Mouse (Mus musculus): ENCODE data around the gene Pln. TPM values are rescaled to one million over a fixed set of nuclear protein-coding genes. Genes with fewer than 3 reads are reported as not detected.

Gene Pln
- 2.1 TPM in 2 replicates for polyA plus RNA-seq (2016; fragmentation: Nextera tagmentation; extraction: Ambion mirVana)

- H3K9ac ChIP-seq = no peak within 1 kb of the TSS
- H3K27ac ChIP-seq = no peak within 1 kb of the TSS
- no peaks in the 10 kb centered on the region for H3K9me3 ChIP-seq
- ATAC-seq (ENCODE audit: insufficient number of reproducible peaks, insufficient read depth, low FRiP score, low TSS enrichment) = no peak
- H3K4me2 ChIP-seq (replicated peaks) = no peak within 1 kb of the TSS
- H3K4me3 ChIP-seq = no peak within 1 kb of the TSS
- no peaks in the 10 kb centered on the region for H3K27me3 ChIP-seq
- 70% methylated on average over 6 of the region's 6 CpGs for WGBS
- no peaks in the 10 kb centered on the region for H3K4me1 ChIP-seq
- no peaks in the 10 kb centered on the region for H3K36me3 ChIP-seq
Measured at GRCm38 (mm10) chr10:53337162-53337923, at the start of gene Pln. Gene Pln (plus strand): TSS chr10:53337667.

GRCm38 (mm10) chr10:53305867-53306266, 31.6 kb upstream of the Pln start:
- Histone ChIP-seq H3K4me3 (no peak overlapping the region), H3K4me1 (no peaks in the 10 kb centered on the region), H3K36me3 (no peaks in the 10 kb centered on the region; the same call in 1 of the 2 replicates), H3K27ac (no peak overlapping the region), H3K4me2 (replicated peaks) (no peak overlapping the region), H3K9ac (no peak overlapping the region), H3K9me3 (no peaks in the 10 kb centered on the region), H3K27me3 (no peaks in the 10 kb centered on the region)
- ATAC-seq (ENCODE audit: insufficient number of reproducible peaks, insufficient read depth, low FRiP score, low TSS enrichment) = no peak
- 50% methylated on average over 3 of the region's 3 CpGs for WGBS

GRCm38 (mm10) chr10:53306674-53307073, 30.8 kb upstream of the Pln start:
- H3K9ac ChIP-seq = no peak overlapping the region
- H3K27me3 ChIP-seq = no peaks in the 10 kb centered on the region
- no peaks in the 10 kb centered on the region; the same call in 1 of the 2 replicates for H3K36me3 ChIP-seq
- H3K9me3 ChIP-seq = no peaks in the 10 kb centered on the region
- no peaks in the 10 kb centered on the region for H3K4me1 ChIP-seq
- no peak overlapping the region for H3K4me3 ChIP-seq
- H3K27ac ChIP-seq = no peak overlapping the region
- WGBS = 93% methylated on average over 3 of the region's 3 CpGs
- no peak for ATAC-seq (ENCODE audit: insufficient number of reproducible peaks, insufficient read depth, low FRiP score, low TSS enrichment)
- no peak overlapping the region for H3K4me2 ChIP-seq (replicated peaks)

- Histone ChIP-seq H3K36me3 (no peaks in the 10 kb centered on the region), H3K27me3 (no peaks in the 10 kb centered on the region), H3K4me3 (no peak overlapping the region), H3K9me3 (no peaks in the 10 kb centered on the region), H3K27ac (no peak overlapping the region), H3K4me1 (no peaks in the 10 kb centered on the region), H3K9ac (no peak overlapping the region), H3K4me2 (replicated peaks) (no peak overlapping the region)
- no peak for ATAC-seq (ENCODE audit: insufficient number of reproducible peaks, insufficient read depth, low FRiP score, low TSS enrichment)
Measured at GRCm38 (mm10) chr10:53323367-53323766, 14.1 kb upstream of the Pln start.

GRCm38 (mm10) chr10:53324663-53325062, 12.8 kb upstream of the Pln start:
- ATAC-seq (ENCODE audit: insufficient number of reproducible peaks, insufficient read depth, low FRiP score, low TSS enrichment) = no peak
- H3K36me3 ChIP-seq = no peaks in the 10 kb centered on the region
- H3K9me3 ChIP-seq = no peaks in the 10 kb centered on the region
- H3K27ac ChIP-seq = no peak overlapping the region
- no peak overlapping the region for H3K4me3 ChIP-seq
- H3K9ac ChIP-seq = no peak overlapping the region
- 52% methylated on average over 1 of the region's 1 CpGs for WGBS
- no peaks in the 10 kb centered on the region for H3K4me1 ChIP-seq
- no peak overlapping the region for H3K4me2 ChIP-seq (replicated peaks)
- H3K27me3 ChIP-seq = no peaks in the 10 kb centered on the region

- Histone ChIP-seq H3K27me3 (no peaks in the 10 kb centered on the region), H3K4me1 (no peaks in the 10 kb centered on the region), H3K4me2 (replicated peaks) (no peak overlapping the region), H3K9ac (no peak overlapping the region), H3K36me3 (no peaks in the 10 kb centered on the region), H3K27ac (no peak overlapping the region), H3K4me3 (no peak overlapping the region), H3K9me3 (no peaks in the 10 kb centered on the region)
- no peak for ATAC-seq (ENCODE audit: insufficient number of reproducible peaks, insufficient read depth, low FRiP score, low TSS enrichment)
Measured at GRCm38 (mm10) chr10:53326367-53326766, 11.1 kb upstream of the Pln start.

GRCm38 (mm10) chr10:53329257-53329656, 8.2 kb upstream of the Pln start:
- Histone ChIP-seq H3K27me3 (no peaks in the 10 kb centered on the region), H3K36me3 (no peaks in the 10 kb centered on the region), H3K4me3 (no peak overlapping the region), H3K4me2 (replicated peaks) (no peak overlapping the region), H3K9ac (no peak overlapping the region), H3K4me1 (no peaks in the 10 kb centered on the region), H3K27ac (no peak overlapping the region), H3K9me3 (no peaks in the 10 kb centered on the region)
- no peak for ATAC-seq (ENCODE audit: insufficient number of reproducible peaks, insufficient read depth, low FRiP score, low TSS enrichment)
- 86% methylated on average over 3 of the region's 3 CpGs for WGBS

GRCm38 (mm10) chr10:53332752-53333151, 4.7 kb upstream of the Pln start:
- no peaks in the 10 kb centered on the region for H3K36me3 ChIP-seq
- no peaks in the 10 kb centered on the region for H3K9me3 ChIP-seq
- no peak overlapping the region for H3K9ac ChIP-seq
- H3K27me3 ChIP-seq = no peaks in the 10 kb centered on the region
- WGBS = 78% methylated on average over 2 of the region's 2 CpGs
- no peak for ATAC-seq (ENCODE audit: insufficient number of reproducible peaks, insufficient read depth, low FRiP score, low TSS enrichment)
- H3K4me1 ChIP-seq = no peaks in the 10 kb centered on the region
- no peak overlapping the region for H3K27ac ChIP-seq
- no peak overlapping the region for H3K4me2 ChIP-seq (replicated peaks)
- no peak overlapping the region for H3K4me3 ChIP-seq

- H3K27ac ChIP-seq = no peak overlapping the region
- no peak overlapping the region for H3K4me2 ChIP-seq (replicated peaks)
- no peaks in the 10 kb centered on the region for H3K27me3 ChIP-seq
- no peak overlapping the region for H3K4me3 ChIP-seq
- 83% methylated on average over 2 of the region's 2 CpGs for WGBS
- H3K36me3 ChIP-seq = no peaks in the 10 kb centered on the region
- H3K9me3 ChIP-seq = no peaks in the 10 kb centered on the region
- no peaks in the 10 kb centered on the region for H3K4me1 ChIP-seq
- no peak overlapping the region for H3K9ac ChIP-seq
- ATAC-seq (ENCODE audit: insufficient number of reproducible peaks, insufficient read depth, low FRiP score, low TSS enrichment) = no peak
Measured at GRCm38 (mm10) chr10:53335266-53335665, 2.2 kb upstream of the Pln start.

- H3K27ac ChIP-seq = no peak overlapping the region
- 88% methylated on average over 3 of the region's 3 CpGs for WGBS
- H3K4me1 ChIP-seq = no peaks in the 10 kb centered on the region
- H3K9me3 ChIP-seq = no peaks in the 10 kb centered on the region
- no peaks in the 10 kb centered on the region for H3K36me3 ChIP-seq
- no peak overlapping the region for H3K4me3 ChIP-seq
- H3K9ac ChIP-seq = no peak overlapping the region
- H3K4me2 ChIP-seq (replicated peaks) = no peak overlapping the region
- ATAC-seq (ENCODE audit: insufficient number of reproducible peaks, insufficient read depth, low FRiP score, low TSS enrichment) = no peak
- no peaks in the 10 kb centered on the region for H3K27me3 ChIP-seq
Measured at GRCm38 (mm10) chr10:53335974-53336373, 1.5 kb upstream of the Pln start.

- no peaks in the 10 kb centered on the region for H3K9me3 ChIP-seq
- ATAC-seq (ENCODE audit: insufficient number of reproducible peaks, insufficient read depth, low FRiP score, low TSS enrichment) = no peak
Measured at GRCm38 (mm10) chr10:53339045-53339444, 1.6 kb downstream of the Pln start.

GRCm38 (mm10) chr10:53341288-53341965, 4.0 kb downstream of the Pln start:
- H3K4me3 ChIP-seq = no peak overlapping the region
- no peaks in the 10 kb centered on the region for H3K27me3 ChIP-seq
- H3K27ac ChIP-seq = no peak overlapping the region
- no peak overlapping the region for H3K4me2 ChIP-seq (replicated peaks)
- H3K9me3 ChIP-seq = no peaks in the 10 kb centered on the region
- no peak overlapping the region for H3K9ac ChIP-seq
- WGBS = 81% methylated on average over 7 of the region's 7 CpGs
- no peak for ATAC-seq (ENCODE audit: insufficient number of reproducible peaks, insufficient read depth, low FRiP score, low TSS enrichment)
- no peaks in the 10 kb centered on the region for H3K36me3 ChIP-seq
- no peaks in the 10 kb centered on the region for H3K4me1 ChIP-seq

More at GRCm38 (mm10) chr10:53339045-53339444, 1.6 kb downstream of the Pln start:
- Histone ChIP-seq H3K27me3 (no peaks in the 10 kb centered on the region), H3K9ac (no peak overlapping the region), H3K36me3 (no peaks in the 10 kb centered on the region), H3K27ac (no peak overlapping the region), H3K4me2 (replicated peaks) (no peak overlapping the region), H3K4me1 (no peaks in the 10 kb centered on the region), H3K4me3 (no peak overlapping the region)
- WGBS = 60% methylated on average over 2 of the region's 2 CpGs
